Mouse (Mus musculus) common myeloid progenitor, adult 5-6 weeks (primary cell): ENCODE measurements around the gene 1700123O20Rik. TPM values are rescaled to one million over a fixed set of nuclear protein-coding genes. Genes with fewer than 3 reads are reported as not detected.

Experiments
- ATAC-seq: replicated peaks from 2 replicates; pipeline ENCODE4 v1.8.0; 2016; ENCODE audit warnings: low read depth, mild to moderate bottlenecking, moderate TSS enrichment, inconsistent platforms; ENCODE audit not compliant: poor library complexity, severe bottlenecking
- total RNA-seq: library from RNA; stranded (forward); fragments of 200-1000, 187-1606 nt; gene quantifications from 2 replicates; pipeline ENCODE4 v1.2.3, GENCODE M21; 2017

1700123O20Rik gene
- total RNA-seq, 1 experiment from 2014 or later = 26.5 TPM

DNA sequence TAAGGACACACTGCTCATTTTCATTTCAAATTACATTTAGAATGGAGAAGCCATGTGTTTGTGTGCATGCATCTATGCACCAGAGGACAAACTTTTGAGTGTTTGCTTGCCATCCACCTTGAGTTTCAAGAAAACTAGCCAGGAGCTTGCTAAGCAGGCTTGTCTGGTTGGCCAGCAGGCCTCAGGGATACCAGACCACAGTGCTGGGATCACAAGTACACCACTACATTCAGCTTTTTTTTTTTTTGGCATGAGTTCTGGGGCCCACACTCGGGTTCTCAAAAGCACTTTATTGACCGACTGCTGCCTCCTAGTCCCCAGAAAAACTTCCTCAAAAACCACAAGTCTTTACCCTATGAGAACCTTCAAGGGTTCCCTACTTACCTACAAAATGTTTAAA lies 11.7 kb upstream of the 1700123O20Rik start:
- ATAC-seq = no peak

DNA sequence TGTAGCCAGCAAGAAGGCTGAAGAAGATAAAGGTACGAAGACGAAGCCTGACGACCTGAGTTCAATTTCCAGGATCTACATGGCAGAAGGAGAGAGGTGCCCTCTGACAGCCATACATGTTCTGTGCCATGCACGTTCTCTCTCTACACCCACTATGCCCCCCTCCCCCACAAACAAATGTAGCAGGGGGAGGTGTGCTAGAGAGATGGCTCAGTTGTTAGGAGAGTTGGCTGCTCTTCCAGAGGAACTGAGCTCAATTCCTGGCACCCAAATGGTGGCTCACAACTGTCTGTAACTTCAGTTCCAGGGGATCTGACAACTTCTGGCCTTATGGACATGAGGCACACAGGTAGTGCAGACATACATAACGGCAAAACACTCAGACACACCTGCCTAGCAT lies 9.7 kb upstream of the 1700123O20Rik start:
- ATAC-seq = no peak

DNA sequence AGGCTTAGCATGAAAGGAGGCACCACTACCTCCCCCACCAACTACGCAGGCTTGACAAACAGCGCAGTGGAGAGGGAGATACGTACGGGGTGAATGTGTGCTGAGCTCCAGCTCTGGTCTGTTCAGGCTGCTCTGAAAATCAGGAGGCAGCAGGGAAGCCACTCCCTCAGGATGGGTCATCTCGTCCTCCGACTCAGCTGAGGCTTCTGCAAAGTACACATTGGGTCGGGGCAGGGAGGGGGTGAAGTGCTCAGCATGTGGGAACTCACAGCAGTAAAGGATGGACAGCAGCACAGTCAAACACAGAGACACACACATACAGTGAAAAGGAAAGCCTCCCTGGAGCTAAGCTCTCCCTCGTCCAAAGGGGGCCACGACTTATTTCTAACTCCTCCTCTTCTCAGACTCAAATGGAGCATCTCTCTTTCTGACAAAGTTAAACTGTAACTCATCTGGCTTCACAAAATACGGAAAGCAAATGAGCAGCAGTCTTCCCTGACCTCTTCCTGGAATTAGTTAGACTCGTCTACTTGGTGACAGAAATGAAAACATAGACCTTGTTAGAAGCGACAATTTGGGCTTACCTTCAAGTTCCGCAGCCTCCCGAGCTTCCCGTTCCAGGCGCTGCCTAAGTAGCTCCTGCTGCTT lies 7.2 kb upstream of the 1700123O20Rik start:
- ATAC-seq = no peak

DNA sequence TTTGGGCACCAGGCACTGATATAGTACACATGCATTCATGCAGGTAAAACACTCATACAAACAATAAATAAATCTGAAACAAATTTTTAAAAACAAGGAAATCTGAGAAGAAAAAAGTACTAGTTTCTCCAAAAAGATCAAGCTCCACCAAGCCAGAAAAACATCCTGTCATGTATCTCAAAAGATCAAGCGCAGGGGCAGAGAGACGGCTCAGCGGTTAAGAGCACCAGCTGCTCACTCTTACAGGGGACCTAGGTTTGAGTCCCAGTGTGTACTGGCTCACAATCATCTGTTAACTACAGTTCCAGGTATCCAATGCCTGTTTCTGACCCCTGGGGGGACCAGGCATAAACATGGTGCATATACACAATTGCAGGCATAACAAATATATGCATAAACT lies 3.6 kb upstream of the 1700123O20Rik start:
- no peak for ATAC-seq

DNA sequence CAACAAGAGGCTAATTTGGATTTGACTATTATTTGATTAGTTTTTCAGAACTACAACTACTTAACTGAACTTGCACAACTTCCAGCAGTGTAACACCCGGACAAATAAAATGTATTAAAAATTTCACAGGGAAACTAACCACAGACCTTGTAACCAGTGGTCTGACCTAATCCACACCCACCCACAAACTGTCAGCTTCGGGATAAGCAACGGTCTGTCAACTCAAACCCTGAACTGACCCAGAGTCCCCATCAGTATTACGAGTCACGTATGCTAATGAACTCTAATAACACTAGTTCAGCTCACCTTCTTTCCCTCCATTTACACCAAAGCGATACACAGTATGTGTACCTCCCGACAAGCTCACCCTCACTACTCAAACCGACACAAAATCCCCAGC lies 545 bp upstream of the 1700123O20Rik start:
- no peak; the same call in 1 of the 2 replicates for ATAC-seq

DNA sequence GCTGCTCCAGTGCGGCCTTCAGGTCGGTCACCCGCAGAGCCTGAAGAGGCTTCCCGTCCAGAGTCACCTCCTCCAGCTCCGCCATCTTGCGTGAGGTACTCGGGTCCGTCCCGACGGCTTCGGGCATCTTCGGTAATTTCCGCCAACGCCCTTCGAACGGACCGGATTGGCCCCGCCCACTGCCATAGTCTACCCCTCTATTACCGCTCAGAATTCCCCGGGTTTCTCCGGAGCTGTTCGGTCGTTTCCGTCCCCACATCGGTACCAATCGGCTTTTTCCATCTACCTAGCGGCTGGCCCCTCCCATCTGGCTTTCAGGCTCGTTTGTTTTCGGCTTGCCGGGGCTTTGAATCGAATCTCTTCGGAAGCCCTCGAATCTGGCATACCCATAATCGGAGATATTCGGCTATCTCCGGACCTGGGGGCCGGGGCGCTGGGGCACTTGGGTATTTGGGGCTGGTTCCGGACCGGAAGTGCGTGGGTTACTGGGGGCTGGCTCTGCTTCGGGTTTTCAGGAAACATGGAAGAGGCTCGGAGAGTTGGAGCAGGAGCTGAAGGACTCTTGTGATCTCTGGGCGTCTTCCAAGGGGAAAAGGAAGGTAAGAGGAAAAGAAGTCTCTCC lies 617 bp downstream of the 1700123O20Rik start, which contains the start of gene Acin1:
Acin1 (minus strand) TSS at position 410 of the 622 bp plus-strand sequence.
- peak; percentile 84 for ATAC-seq

DNA sequence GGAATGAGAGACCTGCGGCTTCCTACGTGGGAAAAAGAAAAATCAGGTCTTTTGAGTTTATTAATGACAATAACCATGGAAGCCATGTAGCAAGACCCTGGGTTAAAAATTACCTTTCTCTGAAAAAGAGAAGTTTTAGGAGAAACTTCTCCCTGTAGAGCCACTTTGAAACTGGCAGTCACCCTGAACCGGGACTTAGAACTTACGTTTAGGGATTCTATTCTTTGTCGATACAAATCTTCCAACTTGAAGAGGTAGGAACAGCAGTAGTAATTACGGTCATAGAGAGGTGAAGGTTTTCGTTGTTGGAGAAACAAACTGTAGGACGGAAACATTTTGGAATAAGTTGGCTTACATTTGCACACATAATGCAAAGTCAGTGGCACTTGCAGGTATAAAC lies 1.2 kb downstream of the 1700123O20Rik start:
- no peak for ATAC-seq

DNA sequence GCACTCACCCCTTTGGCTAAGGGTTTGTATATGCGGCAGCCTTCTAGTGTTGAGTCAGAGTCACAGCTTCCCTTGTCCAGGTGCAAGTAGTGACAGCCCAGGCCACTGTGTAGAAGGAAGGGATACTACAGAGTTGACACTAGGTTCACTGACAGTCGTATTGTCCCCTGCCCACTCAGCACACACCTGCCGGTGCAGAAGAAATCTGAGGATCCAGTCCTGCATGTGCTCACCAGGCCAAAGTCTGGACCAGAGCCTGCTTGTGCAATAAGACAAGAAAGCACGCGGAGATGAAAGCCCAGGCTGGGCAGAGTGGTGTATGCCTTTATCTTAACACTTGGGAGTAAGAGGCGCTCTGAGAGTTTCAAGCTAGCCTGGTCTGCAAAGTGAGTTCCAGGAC lies 9.0 kb downstream of the 1700123O20Rik start:
- ATAC-seq = 0 out of 2 replicates have a peak, but pooled peaks have one; percentile 15

DNA sequence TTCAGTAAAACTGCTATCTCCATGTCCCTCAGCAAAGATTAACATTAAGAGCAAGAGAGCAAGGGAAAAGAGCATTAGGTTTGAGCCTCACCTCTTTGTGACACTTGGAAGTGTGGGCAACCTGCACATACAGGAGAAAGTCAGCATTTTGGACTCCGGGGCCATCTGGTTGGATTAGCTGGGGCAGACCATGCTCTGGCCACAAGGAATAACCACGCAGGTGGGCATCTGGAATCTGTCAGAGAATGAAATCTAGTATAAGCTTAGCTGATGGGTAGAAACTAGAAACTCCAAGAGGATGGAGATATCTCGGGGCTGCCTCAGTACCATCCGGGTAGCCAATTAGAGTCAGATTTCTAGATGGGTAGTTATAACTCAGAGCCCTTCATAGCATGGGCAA lies 10.7 kb downstream of the 1700123O20Rik start:
- ATAC-seq = no peak

DNA sequence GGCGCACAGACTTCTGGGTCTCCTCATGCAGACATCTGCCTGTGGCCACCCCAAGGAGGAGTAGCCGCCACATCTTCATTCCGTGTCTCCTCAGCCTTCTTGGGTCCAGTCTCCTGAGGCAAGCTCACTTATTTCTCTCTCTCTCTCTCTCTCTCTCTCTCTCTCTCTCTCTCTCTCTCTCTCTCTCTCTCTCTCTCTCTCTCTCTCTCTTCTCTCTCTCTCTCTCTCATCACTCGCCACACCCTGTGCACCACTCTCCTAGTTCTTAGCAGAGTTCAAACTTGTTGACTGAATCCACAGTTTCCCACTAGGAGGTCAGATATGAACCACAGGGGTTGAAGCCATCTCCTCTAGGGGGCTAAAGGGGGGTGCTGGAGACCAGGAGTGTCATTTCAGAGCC lies 12.7 kb downstream of the 1700123O20Rik start, which contains the start of gene Gm29776:
Gm29776 (minus strand) TSS at position 101 of the 400 bp plus-strand sequence.
- ATAC-seq = no peak

DNA sequence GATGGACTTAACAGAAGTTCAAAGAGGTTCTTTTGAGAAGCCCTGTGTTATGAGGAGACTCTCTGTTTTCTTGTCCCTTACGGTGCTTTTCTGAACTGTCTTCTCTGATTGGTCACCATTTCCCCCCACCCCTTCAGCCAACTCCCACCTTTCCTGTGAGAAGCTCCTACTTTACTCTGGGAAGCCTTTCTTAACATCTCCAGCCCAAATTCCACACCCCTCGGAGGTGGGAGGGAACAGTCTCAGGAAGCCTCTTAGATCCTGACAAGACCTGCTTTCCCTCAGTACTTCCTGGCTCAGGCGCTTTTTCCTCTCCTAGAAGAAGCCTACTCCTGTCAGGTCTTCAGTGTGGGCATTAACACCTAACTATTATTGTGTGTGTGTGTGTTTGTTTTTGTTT lies 13.6 kb downstream of the 1700123O20Rik start:
- ATAC-seq = no peak

DNA sequence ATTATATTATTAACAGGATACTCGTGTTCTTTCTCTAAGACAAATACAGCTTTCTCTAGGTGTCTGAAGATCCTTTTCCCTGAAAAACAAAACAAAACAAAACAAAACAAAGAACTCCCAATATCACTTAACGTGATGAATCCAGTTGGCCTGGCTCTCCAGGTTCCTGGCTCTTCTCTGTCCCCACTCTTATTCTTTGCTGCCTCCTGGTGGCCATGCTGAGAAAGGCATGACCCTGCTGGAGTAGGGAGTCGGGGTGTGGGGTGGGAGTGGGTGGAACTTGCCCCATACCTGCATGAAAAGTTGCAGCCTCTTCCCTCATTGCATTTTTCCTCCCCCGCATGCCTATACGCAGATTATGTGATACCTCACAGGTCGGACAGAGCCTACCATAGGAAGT lies 15.3 kb downstream of the 1700123O20Rik start:
- ATAC-seq = peak; percentile 54

DNA sequence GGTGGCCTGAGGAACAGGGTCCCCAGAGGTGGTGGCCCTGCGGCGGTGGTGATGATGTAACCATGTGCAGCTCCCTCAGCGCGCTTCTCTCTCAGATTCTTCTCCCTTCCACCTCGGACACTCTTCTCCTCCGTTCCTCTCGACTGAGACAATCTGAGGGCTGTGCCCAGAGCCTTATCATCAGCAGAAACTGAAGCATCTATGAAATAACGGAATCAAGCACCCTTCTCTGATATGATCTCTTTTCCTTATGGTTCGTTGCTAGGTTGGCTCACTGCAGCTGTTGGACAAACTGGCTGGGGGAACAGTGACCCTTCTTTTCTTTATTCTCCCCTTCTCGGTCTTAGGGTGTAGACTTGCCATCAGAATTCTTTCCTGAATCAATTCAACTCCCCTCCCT lies 17.2 kb downstream of the 1700123O20Rik start:
- no peak for ATAC-seq

DNA sequence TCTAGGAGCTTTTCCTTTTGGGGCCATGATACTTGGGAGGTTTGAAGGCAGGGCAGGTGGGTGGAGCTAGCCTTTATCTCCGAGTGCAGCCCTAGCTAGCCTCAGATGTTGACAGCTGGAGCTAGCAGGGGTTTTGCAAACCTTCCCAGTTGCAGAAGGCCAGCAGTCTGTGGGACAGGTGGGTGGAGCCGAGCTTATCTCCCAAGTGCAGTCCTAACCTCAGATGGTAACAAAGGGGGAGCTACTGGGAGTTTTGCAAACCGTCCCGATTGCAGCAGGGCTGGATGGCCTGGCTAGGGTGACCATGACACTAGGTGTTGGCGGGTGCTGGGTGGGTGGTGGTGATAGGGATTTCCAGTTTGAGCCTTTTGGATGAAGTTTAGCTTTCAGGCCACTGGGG lies 19.8 kb downstream of the 1700123O20Rik start:
- peak; percentile 88 for ATAC-seq

DNA sequence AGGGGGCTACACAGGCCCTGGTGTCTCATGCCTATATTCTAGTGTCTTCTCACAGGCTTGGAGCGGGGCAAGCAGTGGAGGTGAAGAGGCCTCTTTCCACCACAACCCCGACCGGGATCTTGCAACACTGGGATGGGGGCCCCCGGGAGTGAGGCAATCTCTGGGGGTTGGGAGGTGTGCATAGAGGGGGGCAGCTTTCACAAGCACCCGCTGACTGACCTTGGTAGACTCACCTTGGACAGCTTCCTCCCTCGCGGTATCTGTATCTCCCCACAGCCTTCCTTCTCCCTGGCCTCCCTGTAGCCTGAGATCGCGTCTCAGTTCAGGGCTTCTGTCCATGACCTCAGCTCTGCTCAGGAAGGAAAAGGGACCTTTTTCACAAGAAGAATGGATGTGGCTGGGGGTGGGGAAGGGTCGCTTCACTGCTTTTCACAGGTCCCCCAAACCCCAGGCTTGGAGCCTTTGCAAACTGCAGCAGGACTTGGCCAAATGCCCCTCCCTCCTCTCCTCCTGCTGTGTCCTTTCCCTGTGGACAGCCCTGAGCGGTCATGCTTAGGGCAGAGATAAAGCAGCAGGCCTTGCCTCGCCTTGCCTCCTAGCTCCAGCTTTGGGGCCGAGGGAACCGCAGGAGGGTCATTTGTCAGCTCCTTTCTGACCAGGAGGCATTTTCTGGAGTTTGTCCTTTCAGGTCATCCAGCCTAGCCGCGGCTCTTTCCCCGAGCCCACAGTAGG lies 20.7 kb downstream of the 1700123O20Rik start:
- peak; percentile 16 for ATAC-seq

DNA sequence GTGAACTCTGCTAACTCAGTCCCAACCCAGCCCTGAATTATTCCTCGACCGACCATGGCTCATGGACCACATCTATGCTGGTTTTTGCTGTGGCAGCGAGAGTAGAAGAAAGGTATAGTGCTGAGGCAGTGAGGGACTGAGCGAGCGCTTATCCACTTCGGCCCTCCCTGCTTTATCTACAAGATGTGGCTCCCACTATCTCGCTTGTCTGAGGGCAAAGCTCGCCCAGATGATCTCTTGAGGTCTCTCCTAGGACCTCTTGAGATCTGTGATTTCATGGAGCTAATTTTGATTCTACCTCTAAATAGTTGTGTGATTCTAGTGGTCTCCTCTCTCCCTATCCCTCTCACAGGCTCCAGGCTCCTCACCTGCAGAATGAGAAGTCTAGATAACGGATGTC lies 23.0 kb downstream of the 1700123O20Rik start:
- no peak for ATAC-seq

DNA sequence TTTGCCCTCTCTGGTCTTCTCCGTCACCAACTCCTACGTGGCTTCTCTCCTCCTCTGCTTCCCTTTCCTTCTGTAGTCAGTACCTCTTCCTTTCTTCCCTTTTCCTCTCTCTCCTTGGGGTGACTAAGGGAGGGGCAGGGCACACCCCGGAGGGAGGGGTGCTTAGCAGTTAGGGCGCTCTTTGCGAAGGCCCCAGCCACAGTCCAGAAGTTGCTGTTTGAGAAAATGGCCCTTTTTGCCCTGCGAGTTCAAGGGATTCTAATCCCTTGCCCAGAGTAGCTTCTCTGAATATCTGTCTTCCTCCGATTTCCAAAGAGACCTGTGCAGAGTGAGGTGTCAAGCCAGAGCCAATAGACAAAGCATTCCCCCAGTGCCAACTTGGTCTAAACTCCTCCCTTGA lies 26.1 kb downstream of the 1700123O20Rik start, which contains the start of gene Cebpe:
Cebpe (minus strand) TSS at position 101 of the 400 bp plus-strand sequence.
- no peak for ATAC-seq

DNA sequence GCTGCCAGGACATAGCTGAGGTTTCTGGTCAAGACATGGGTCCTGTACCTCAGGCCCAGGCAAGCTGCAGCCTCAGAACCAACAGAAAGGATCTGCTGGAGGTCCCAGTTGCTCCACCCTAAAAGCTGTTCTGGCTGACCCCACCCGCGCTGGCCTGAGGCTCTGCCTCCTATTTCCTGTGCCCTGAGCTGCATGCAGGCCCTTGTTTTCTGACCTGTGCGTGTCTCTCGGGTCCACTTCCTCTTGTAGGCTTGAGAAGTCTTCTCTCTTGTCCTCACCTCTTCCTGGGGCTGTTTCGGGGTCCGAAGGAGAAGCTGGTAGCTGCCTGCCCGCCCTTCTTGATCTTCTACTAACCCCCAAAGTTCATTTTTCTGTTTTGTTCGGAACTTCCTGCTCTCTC lies 26.8 kb downstream of the 1700123O20Rik start:
- peak; percentile 46 for ATAC-seq

DNA sequence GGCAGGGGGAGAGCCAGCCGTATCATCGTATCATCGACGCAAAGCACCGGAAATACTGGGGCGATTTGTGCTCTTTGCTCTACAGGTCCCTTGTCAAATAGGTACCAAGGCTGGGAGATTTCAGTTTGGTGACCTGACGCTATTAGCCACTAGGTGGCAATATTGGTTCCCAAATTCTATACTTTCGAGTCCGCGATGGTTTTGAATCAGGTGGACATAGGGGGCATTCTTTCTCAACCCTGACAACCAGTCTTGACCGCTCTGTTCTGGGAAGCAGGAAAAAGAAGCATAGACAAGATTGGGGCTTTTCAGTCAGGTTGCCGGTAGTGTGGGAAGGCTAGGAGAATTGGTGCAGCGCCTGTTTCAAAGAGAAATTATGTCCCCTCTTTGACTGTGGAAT lies 28.1 kb downstream of the 1700123O20Rik start:
- peak; percentile 48 for ATAC-seq

DNA sequence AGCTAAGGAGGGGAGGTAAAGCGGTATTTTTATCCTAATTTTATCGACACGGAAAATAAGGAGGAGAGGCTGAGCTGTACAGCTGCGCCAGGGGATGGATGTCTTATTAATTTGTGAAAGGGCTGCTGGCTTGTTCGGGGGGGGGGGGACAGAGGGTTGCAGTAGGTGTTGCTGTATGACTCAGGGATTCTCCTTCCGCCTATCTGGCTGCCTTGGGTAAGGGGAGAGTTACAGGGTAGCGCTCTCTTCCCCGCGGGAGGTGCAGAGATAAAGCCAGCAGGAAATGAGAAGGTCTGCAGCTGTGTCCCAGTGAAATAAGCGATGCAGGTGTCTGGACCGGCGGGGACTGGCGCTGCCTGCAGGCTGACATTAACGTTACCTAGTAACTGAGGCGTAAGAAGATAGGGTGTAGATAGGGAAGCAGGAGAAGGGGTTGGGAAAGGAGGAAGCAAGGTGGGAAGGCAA lies 28.6 kb downstream of the 1700123O20Rik start:
- peak; percentile 70 for ATAC-seq

DNA sequence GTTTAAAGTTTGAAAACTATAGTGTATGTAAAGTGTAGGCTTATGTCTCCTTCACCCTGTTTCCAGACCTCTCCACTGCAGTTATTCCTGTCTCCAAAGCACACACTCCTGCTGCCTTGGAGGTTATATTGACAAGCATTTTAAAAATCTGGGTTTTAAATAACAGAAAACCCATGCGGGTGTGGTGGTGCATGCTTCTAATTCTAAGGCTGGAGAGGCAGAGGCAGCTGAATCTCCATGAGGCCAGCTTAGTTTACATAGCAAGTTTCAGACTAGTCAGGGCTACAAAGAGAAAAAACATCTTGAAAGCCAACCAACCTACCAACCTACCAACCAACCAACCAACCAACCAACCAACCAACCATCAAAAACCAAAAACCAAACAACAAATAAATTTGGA lies 29.4 kb downstream of the 1700123O20Rik start:
- no peak for ATAC-seq
